Mouse (Mus musculus) liver (tissue): Measurements from ENCODE around the gene Anapc4.

Experiments
- DNase-seq: peaks from one replicate; pipeline ENCODE4 v3.0.0-alpha.2; 2020; ENCODE audit warnings: mixed read lengths

Gene Anapc4

GRCm38 (mm10) chr5:52871461-52871860 is 37.6 kb downstream of the Anapc4 start:
- DNase-seq = no peak

GRCm38 (mm10) chr5:52871986-52872385 is 38.2 kb downstream of the Anapc4 start:
- DNase-seq = no peak

- peak; percentile 62 for DNase-seq
Observed at GRCm38 (mm10) chr5:52878847-52879246, 45.0 kb downstream of the Anapc4 start.

- DNase-seq = no peak
Observed at GRCm38 (mm10) chr5:52879926-52880325, 46.1 kb downstream of the Anapc4 start.

- DNase-seq = no peak
Observed at GRCm38 (mm10) chr5:52882446-52882845, 48.6 kb downstream of the Anapc4 start.

GRCm38 (mm10) chr5:52887085-52887484 is 53.3 kb downstream of the Anapc4 start:
- peak; percentile 49 for DNase-seq

- no peak for DNase-seq
Observed at GRCm38 (mm10) chr5:52889919-52890318, 56.1 kb downstream of the Anapc4 start.

GRCm38 (mm10) chr5:52891949-52892835 is 58.4 kb downstream of the Anapc4 start:
- peak; percentile 10 for DNase-seq

- DNase-seq = no peak
Observed at GRCm38 (mm10) chr5:52893938-52894337, 60.1 kb downstream of the Anapc4 start.

GRCm38 (mm10) chr5:52904246-52904645 is 70.4 kb downstream of the Anapc4 start:
- DNase-seq = no peak

- no peak for DNase-seq
Observed at GRCm38 (mm10) chr5:52904671-52905070, 70.9 kb downstream of the Anapc4 start.

GRCm38 (mm10) chr5:52908246-52908645 is 74.4 kb downstream of the Anapc4 start:
- no peak for DNase-seq

- peak; percentile 53 for DNase-seq
Observed at GRCm38 (mm10) chr5:52910159-52910591, 76.4 kb downstream of the Anapc4 start.

- DNase-seq = no peak
Observed at GRCm38 (mm10) chr5:52911286-52911870, 77.6 kb downstream of the Anapc4 start.

GRCm38 (mm10) chr5:52913711-52914110 is 79.9 kb downstream of the Anapc4 start:
- DNase-seq = no peak

GRCm38 (mm10) chr5:52916186-52916585 is 82.4 kb downstream of the Anapc4 start:
- DNase-seq = no peak
